Mouse (Mus musculus): ENCODE measurements at regions not wholly inside any gene's neighbourhood (a gene's known extent, or its start where the extent isn't known, plus 50 kb on each side); places are given as distances from the start of the nearest gene placed in this dataset.

DNA sequence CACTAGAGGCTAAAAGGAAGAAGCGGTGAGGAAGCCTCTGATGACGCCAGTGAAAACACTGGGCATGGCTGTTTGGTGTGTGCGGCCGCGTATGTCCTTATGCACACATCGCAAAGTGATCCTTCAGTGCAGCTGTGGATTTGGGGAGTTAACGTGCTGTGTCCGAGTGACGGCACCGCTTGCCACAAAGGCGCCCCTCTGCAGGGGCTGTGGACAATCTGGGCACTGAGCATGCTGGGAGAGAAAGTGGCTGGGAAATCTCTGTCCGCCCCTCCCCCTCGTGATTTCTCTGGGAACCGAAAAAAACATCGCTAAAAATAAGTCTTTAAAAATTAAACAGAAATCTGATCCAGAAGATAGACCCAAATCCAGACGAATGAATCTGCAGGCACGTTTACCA is 267.8 kb upstream of the Tbx3 start:
- no peak for TF ChIP-seq CTCF (IDR thresholded peaks at IDR 0.05; ENCODE audit: insufficient read depth, low read depth, low read length)
- TF ChIP-seq POLR2A (IDR thresholded peaks at IDR 0.05; ENCODE audit: insufficient read depth, low read depth, low read length), result no peak
